Mouse (Mus musculus): ENCODE measurements around the gene Zbtb34. TPM values are rescaled to one million over a fixed set of nuclear protein-coding genes. Genes with fewer than 3 reads are reported as not detected.

Gene Zbtb34
- polyA plus RNA-seq, 1 experiment from 2014 or later, result 10.7 TPM

DNA sequence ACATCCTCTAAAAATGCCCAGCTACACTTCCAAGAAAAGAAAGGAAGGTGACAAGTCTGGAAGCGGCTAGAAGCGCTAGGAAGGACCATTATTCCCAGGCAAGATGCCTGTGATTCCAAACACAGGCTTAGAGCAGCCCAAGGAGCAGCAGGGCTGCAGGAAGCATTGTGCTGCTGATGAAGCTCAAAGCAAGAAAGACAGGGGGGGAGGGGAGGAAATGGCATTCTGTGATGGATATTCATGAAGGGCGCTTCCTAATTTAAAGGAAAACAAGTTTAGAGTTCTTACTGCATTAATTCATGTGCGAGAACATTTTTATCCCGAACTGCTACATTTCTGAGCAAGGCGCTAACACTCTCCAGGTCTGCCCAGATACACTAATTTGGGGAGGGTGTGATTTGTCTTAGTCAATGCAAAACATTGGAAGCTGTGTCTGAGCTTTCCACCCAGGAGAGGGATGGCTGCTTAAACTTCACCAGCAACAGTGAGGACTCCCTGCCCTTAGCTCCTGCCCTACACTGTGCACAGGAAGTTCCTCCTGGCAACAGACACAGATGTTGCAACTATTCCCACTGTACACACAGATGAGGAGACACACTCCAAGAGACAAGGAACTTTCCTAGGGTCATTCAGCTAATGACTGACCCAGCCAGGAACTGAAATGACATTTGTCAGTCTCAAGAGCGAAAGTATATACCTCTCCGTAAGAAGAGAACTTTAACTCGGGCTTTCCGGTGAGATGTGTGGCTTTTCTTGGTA, 4.3 kb downstream of the Zbtb34 start:
- H3K36me3 ChIP-seq, result peaks cover 20% of the 10 kb centered on the region
- H3K9me3 ChIP-seq, result no peaks in the 10 kb centered on the region
- no peak overlapping the region for H3K27ac ChIP-seq
- H3K27me3 ChIP-seq (replicated peaks), result no peaks in the 10 kb centered on the region
- ATAC-seq (ENCODE audit: low FRiP score, low read depth), result no peak
- no peak overlapping the region for H3K4me2 ChIP-seq (replicated peaks)
- 67% methylated on average over 10 of the region's 10 CpGs for WGBS
- H3K9ac ChIP-seq, result no peak overlapping the region
- peaks cover 26% of the 10 kb centered on the region for H3K4me1 ChIP-seq
- no peak overlapping the region for H3K4me3 ChIP-seq

DNA sequence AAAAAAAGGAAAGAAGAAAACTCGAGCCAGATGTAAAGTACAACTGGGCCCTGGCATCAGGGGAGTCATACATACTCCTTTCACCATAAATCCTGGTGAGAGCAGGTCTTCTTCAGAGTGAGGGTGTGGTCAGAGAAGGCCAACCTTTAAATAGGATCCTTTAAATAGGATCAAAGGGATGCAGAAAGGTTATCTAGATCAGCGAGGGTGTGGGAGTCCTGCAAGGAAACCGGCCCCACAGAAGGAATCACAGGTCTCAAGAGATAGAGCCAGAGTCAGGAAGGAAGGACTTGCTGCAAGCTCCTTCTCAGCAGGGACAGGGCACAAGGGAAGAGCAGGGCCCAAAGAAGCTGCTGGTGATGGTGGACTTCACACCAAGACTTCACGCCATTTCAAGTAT, 13.7 kb downstream of the Zbtb34 start:
- ATAC-seq (ENCODE audit: low FRiP score, low read depth), result no peak
- H3K4me3 ChIP-seq, result no peak overlapping the region
- 83% methylated on average over 4 of the region's 4 CpGs for WGBS
- no peak overlapping the region for H3K4me2 ChIP-seq (replicated peaks)
- no peaks in the 10 kb centered on the region for H3K27me3 ChIP-seq (replicated peaks)
- H3K9ac ChIP-seq, result no peak overlapping the region
- H3K4me1 ChIP-seq, result no peaks in the 10 kb centered on the region
- no peaks in the 10 kb centered on the region for H3K9me3 ChIP-seq
- no peak overlapping the region for H3K27ac ChIP-seq
- H3K36me3 ChIP-seq, result peaks cover 12% of the 10 kb centered on the region

DNA sequence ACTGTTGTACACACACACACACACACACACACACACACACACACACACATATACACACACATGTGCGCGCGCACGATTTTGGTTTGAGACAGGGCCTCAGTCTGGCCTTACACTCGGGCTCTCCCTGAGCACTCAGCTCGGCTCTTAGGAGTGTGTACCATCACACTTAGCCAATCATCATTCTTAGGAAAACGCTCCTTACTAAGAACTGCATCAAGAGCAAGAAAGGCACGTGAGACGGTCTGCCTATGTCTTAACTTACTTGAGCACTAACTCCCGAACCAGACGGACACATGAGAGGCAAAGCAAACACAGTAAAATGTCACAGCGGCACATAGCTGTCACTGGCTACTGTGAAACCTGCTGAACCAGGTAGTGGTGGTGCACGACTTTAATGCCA, 17.1 kb downstream of the Zbtb34 start:
- no peak overlapping the region for H3K27ac ChIP-seq
- ATAC-seq (ENCODE audit: low FRiP score, low read depth), result no peak

DNA sequence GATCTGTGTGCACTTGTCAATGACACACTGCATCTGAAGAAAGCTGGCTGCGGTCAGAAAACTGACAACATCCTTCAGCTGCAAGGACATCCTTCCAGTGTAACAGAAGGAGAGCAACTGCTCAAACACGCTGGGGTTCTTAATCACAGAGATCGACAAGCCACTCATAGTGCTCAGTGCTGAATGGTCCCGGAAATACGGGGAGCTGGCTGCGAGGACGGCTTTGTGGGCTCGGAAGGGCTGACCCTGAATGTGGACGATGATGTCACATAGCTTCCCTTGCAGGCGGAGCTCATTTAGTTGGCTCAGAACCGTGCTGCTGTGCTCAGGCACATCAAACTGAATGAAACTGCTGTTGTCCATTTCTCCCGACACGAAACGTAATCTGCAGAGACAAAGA, 19.0 kb downstream of the Zbtb34 start:
- Histone ChIP-seq H3K27ac (no peak overlapping the region), H3K4me2 (replicated peaks) (no peak overlapping the region), H3K36me3 (peaks cover 27% of the 10 kb centered on the region), H3K27me3 (replicated peaks) (no peaks in the 10 kb centered on the region), H3K4me1 (no peaks in the 10 kb centered on the region), H3K9me3 (no peaks in the 10 kb centered on the region), H3K9ac (no peak overlapping the region), H3K4me3 (no peak overlapping the region)
- ATAC-seq (ENCODE audit: low FRiP score, low read depth), result no peak
- 85% methylated on average over 14 of the region's 14 CpGs for WGBS

More for the DNA sequence above, 17.1 kb downstream of the Zbtb34 start:
- Histone ChIP-seq H3K36me3 (peaks cover 27% of the 10 kb centered on the region), H3K9ac (no peak overlapping the region), H3K4me3 (no peak overlapping the region), H3K4me1 (no peaks in the 10 kb centered on the region), H3K9me3 (no peaks in the 10 kb centered on the region), H3K4me2 (replicated peaks) (no peak overlapping the region), H3K27me3 (replicated peaks) (no peaks in the 10 kb centered on the region)
- 95% methylated on average over 13 of the region's 13 CpGs for WGBS

DNA sequence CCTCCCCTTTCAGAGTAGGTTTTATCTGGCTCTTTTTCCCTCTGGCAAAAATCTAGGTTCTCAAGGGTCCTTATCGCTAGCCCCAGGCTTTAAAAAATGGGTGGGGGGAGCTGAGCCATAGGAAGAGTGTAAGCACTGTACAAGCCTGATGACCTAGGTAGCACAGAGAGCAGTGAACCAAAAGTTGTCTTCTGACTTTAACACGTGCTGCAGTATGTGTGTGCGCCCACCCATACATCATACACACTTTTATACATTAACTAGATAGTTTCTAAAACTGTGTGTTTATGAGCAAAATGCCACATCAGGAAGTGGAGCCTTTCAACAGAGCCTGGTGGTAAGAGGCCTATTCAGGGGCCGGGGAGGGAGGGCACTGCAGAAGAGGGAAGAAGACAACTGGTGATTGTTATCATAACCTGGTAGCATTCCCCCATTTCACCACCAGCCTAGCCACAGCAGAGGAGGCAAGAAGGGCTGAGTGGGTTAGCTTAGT, 27.6 kb downstream of the Zbtb34 start:
- Histone ChIP-seq H3K4me3 (no peak overlapping the region), H3K9me3 (no peaks in the 10 kb centered on the region), H3K4me1 (no peaks in the 10 kb centered on the region), H3K27ac (no peak overlapping the region), H3K36me3 (no peaks in the 10 kb centered on the region), H3K27me3 (replicated peaks) (no peaks in the 10 kb centered on the region), H3K9ac (no peak overlapping the region), H3K4me2 (replicated peaks) (no peak overlapping the region)
- WGBS, result 88% methylated on average over 4 of the region's 4 CpGs
- ATAC-seq (ENCODE audit: low FRiP score, low read depth), result no peak

GRCm38 (mm10) chr2:33402638-33403037, 28.5 kb downstream of the Zbtb34 start:
- Histone ChIP-seq H3K4me2 (replicated peaks) (no peak overlapping the region), H3K4me1 (no peaks in the 10 kb centered on the region), H3K9ac (no peak overlapping the region), H3K4me3 (no peak overlapping the region), H3K27me3 (replicated peaks) (no peaks in the 10 kb centered on the region), H3K36me3 (no peaks in the 10 kb centered on the region), H3K9me3 (no peaks in the 10 kb centered on the region), H3K27ac (no peak overlapping the region)
- 67% methylated on average over 5 of the region's 5 CpGs for WGBS
- no peak for ATAC-seq (ENCODE audit: low FRiP score, low read depth)

DNA sequence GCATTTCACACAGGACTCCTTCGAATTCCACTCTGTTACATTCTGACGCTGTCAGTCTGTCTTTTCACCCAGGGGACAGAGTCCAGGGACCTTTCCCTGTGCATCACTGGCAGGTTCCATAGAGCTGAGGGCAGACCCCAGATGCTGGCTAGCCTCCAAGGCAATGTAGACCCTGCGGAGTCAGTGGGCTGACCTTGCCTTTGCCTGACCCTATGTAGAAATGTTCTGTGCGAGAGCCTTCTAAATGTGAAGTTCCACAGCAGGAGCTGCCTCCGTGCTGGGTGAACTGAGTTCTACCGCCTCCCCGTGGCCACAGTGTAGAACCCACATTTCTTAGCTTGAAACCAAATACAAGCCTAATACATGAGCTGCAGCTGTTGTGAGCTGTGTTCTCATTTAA, 28.9 kb downstream of the Zbtb34 start:
- no peak overlapping the region for H3K4me3 ChIP-seq
- no peaks in the 10 kb centered on the region for H3K9me3 ChIP-seq
- 38% methylated on average over 7 of the region's 7 CpGs for WGBS
- H3K4me2 ChIP-seq (replicated peaks), result no peak overlapping the region
- no peaks in the 10 kb centered on the region for H3K4me1 ChIP-seq
- no peak overlapping the region for H3K27ac ChIP-seq
- no peaks in the 10 kb centered on the region for H3K36me3 ChIP-seq
- H3K9ac ChIP-seq, result no peak overlapping the region
- H3K27me3 ChIP-seq (replicated peaks), result no peaks in the 10 kb centered on the region
- ATAC-seq (ENCODE audit: low FRiP score, low read depth), result no peak

DNA sequence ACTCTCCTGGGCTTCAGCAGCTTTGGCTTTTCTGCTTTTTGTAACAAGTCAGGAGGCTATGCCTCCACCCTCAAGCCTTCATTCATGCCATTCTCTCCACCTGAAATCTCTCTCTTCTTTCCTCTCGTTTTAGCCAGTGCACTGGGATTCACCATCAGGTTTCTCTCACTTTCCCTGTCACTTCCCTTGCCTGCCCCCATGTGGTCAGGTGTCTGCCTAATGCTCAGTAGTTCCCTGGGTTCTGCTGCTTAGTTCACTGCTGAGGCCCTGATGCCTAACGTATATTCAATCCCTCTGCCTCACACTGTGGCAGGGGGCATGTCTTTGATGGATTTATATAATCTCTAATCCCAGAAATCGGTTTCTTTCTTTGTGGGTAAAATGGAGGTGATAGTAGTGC, 29.9 kb downstream of the Zbtb34 start:
- Histone ChIP-seq H3K9ac (no peak overlapping the region), H3K27me3 (replicated peaks) (no peaks in the 10 kb centered on the region), H3K4me2 (replicated peaks) (no peak overlapping the region), H3K4me3 (no peak overlapping the region), H3K36me3 (no peaks in the 10 kb centered on the region), H3K9me3 (no peaks in the 10 kb centered on the region), H3K27ac (no peak overlapping the region), H3K4me1 (no peaks in the 10 kb centered on the region)
- no peak for ATAC-seq (ENCODE audit: low FRiP score, low read depth)
- 32% methylated on average over 3 of the region's 3 CpGs for WGBS

- Histone ChIP-seq H3K27ac (no peak overlapping the region), H3K36me3 (no peaks in the 10 kb centered on the region), H3K4me3 (no peak overlapping the region), H3K9ac (no peak overlapping the region), H3K4me1 (no peaks in the 10 kb centered on the region), H3K27me3 (replicated peaks) (no peaks in the 10 kb centered on the region), H3K9me3 (no peaks in the 10 kb centered on the region), H3K4me2 (replicated peaks) (no peak overlapping the region)
- ATAC-seq (ENCODE audit: low FRiP score, low read depth), result no peak
- 79% methylated on average over 5 of the region's 5 CpGs for WGBS
Measured at GRCm38 (mm10) chr2:33400541-33400940, 30.6 kb downstream of the Zbtb34 start.

DNA sequence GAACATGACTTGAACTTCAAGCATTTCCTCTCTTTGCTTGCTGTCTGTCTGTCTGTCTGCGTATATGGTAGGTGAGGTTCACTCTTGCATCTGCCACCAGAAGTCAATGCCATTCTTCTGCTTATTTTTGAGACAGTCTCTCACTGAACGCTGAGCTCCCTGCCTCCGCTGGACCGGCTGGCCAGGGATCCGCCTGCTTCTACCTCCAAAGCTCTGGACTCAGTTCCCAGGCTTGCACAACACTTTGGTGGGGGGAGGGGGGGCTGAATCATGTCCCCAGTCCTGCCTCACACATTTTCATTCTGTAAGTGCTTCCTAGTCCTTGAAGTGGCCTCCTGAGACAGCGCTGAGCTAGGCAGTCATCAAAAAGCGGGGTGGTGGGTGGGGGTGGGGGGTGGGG, 32.0 kb downstream of the Zbtb34 start:
- Histone ChIP-seq H3K27me3 (replicated peaks) (no peaks in the 10 kb centered on the region), H3K27ac (no peak overlapping the region), H3K9me3 (no peaks in the 10 kb centered on the region), H3K4me3 (no peak overlapping the region), H3K4me2 (replicated peaks) (no peak overlapping the region), H3K36me3 (no peaks in the 10 kb centered on the region), H3K9ac (no peak overlapping the region), H3K4me1 (no peaks in the 10 kb centered on the region)
- ATAC-seq (ENCODE audit: low FRiP score, low read depth), result no peak
- WGBS, result 85% methylated on average over 7 of the region's 7 CpGs

- H3K4me2 ChIP-seq (replicated peaks), result no peak overlapping the region
- no peak for ATAC-seq (ENCODE audit: low FRiP score, low read depth)
- no peaks in the 10 kb centered on the region for H3K27me3 ChIP-seq (replicated peaks)
- no peak overlapping the region for H3K9ac ChIP-seq
- H3K4me1 ChIP-seq, result no peaks in the 10 kb centered on the region
- H3K9me3 ChIP-seq, result no peaks in the 10 kb centered on the region
- H3K27ac ChIP-seq, result no peak overlapping the region
- 72% methylated on average over 4 of the region's 4 CpGs for WGBS
- no peaks in the 10 kb centered on the region for H3K36me3 ChIP-seq
- H3K4me3 ChIP-seq, result no peak overlapping the region
Measured at GRCm38 (mm10) chr2:33397036-33397435, 34.1 kb downstream of the Zbtb34 start.

DNA sequence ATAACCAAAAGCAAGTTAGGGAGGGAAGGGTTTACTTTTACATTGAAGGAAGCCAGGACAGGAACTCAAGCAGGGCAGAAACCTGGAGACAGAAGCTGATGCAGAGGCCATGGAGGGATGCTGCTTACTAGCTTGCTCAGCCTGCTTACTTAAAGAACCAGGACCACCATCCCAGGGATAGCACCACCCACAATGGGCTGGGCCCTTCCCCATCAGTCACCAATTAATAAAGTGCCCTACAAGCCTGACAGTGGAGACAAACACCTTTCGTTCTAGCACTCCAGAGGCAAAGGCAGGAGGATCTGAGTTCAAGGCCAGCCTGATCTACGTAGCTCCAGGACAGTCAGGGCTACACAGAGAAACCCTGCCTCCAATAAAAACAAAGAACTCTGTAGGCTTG, 36.1 kb downstream of the Zbtb34 start:
- Histone ChIP-seq H3K4me1 (no peaks in the 10 kb centered on the region), H3K9ac (no peak overlapping the region), H3K4me2 (replicated peaks) (no peak overlapping the region), H3K27me3 (replicated peaks) (no peaks in the 10 kb centered on the region), H3K9me3 (no peaks in the 10 kb centered on the region), H3K36me3 (no peaks in the 10 kb centered on the region), H3K27ac (no peak overlapping the region), H3K4me3 (no peak overlapping the region)
- no peak for ATAC-seq (ENCODE audit: low FRiP score, low read depth)
- 82% methylated on average over 2 of the region's 2 CpGs for WGBS

DNA sequence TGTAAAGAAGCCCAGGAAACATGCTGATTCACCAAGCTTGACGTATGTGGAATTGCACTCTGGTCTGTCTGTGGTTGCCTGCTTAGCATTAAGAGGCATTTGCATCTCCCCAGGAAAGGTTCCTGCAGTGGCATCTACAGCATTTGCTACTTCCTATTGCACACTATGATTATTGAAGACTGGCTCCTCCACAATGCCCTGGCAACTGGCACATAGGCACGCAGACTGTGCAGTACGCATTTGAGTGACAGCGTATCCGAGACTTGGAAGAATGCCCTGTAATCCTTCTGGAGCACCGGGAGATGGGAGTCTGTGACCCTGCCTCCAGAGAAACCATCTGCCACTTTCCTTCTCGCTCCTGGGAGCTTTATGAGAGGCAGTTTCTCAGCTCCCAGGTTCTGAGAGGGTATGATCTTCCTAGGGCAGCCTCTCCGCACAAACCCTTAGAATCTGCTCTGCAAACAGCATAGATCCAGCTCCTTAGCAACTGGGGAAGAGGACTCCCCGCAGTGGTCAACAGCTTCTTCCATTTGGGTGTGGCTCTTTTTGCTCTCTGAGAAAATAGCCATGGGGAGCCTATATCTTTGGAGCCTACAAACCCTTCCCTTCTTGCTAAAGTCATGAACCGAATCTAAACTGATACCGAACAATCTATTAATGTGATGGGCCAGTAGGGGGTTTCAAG, 37.0 kb downstream of the Zbtb34 start:
- Histone ChIP-seq H3K9me3 (no peaks in the 10 kb centered on the region), H3K4me2 (replicated peaks) (no peak overlapping the region), H3K9ac (no peak overlapping the region), H3K27ac (no peak overlapping the region), H3K4me3 (no peak overlapping the region), H3K27me3 (replicated peaks) (no peaks in the 10 kb centered on the region), H3K4me1 (no peaks in the 10 kb centered on the region), H3K36me3 (no peaks in the 10 kb centered on the region)
- ATAC-seq (ENCODE audit: low FRiP score, low read depth), result no peak
- 82% methylated on average over 11 of the region's 11 CpGs for WGBS
